Mouse (Mus musculus): ENCODE results near the gene Slc22a15. TPM values are rescaled to one million over a fixed set of nuclear protein-coding genes. Genes with fewer than 3 reads are reported as not detected.

Gene Slc22a15
- polyA plus RNA-seq, 1 experiment from 2014 or later = 1.8 TPM

GRCm38 (mm10) chr3:101915048-101915801 lies 9.0 kb downstream of the Slc22a15 start:
- ATAC-seq = peak; percentile 70

GRCm38 (mm10) chr3:101914266-101914665 lies 10.0 kb downstream of the Slc22a15 start:
- Histone ChIP-seq H3K4me3 (no peak overlapping the region), H3K4me1 (no peaks in the 10 kb centered on the region), H3K27me3 (replicated peaks) (no peaks in the 10 kb centered on the region), H3K36me3 (no peaks in the 10 kb centered on the region), H3K4me2 (no peak overlapping the region), H3K27ac (no peak overlapping the region), H3K9ac (no peak overlapping the region), H3K9me3 (replicated peaks) (no peaks in the 10 kb centered on the region)
- ATAC-seq = no peak
- WGBS (ENCODE audit: insufficient replicate concordance) = 48% methylated on average over 5 of the region's 5 CpGs

More at GRCm38 (mm10) chr3:101915048-101915801, 9.0 kb downstream of the Slc22a15 start:
- H3K9ac ChIP-seq = no peak overlapping the region
- WGBS (ENCODE audit: insufficient replicate concordance) = 70% methylated on average over 14 of the region's 14 CpGs
- no peaks in the 10 kb centered on the region for H3K27me3 ChIP-seq (replicated peaks)
- no peak overlapping the region for H3K4me2 ChIP-seq
- no peak overlapping the region for H3K4me3 ChIP-seq
- H3K36me3 ChIP-seq = no peaks in the 10 kb centered on the region
- H3K9me3 ChIP-seq (replicated peaks) = no peaks in the 10 kb centered on the region
- no peak overlapping the region for H3K27ac ChIP-seq
- H3K4me1 ChIP-seq = no peaks in the 10 kb centered on the region

GRCm38 (mm10) chr3:101912041-101912440 lies 12.2 kb downstream of the Slc22a15 start:
- Histone ChIP-seq H3K27ac (no peak overlapping the region), H3K36me3 (no peaks in the 10 kb centered on the region), H3K4me1 (no peaks in the 10 kb centered on the region), H3K9ac (no peak overlapping the region), H3K4me2 (no peak overlapping the region), H3K9me3 (replicated peaks) (no peaks in the 10 kb centered on the region), H3K27me3 (replicated peaks) (no peaks in the 10 kb centered on the region), H3K4me3 (no peak overlapping the region)
- ATAC-seq = no peak
- WGBS (ENCODE audit: insufficient replicate concordance) = 71% methylated on average over 6 of the region's 6 CpGs

- no peak overlapping the region for H3K4me2 ChIP-seq
- no peaks in the 10 kb centered on the region for H3K36me3 ChIP-seq
- no peak overlapping the region for H3K9ac ChIP-seq
- no peak overlapping the region for H3K4me3 ChIP-seq
- 58% methylated on average over 2 of the region's 2 CpGs for WGBS (ENCODE audit: insufficient replicate concordance)
- H3K9me3 ChIP-seq (replicated peaks) = no peaks in the 10 kb centered on the region
- no peaks in the 10 kb centered on the region for H3K27me3 ChIP-seq (replicated peaks)
- no peak overlapping the region for H3K27ac ChIP-seq
- ATAC-seq = no peak
- H3K4me1 ChIP-seq = no peaks in the 10 kb centered on the region
These were observed 17.2 kb downstream of the Slc22a15 start for GRCm38 (mm10) chr3:101907049-101907448.

GRCm38 (mm10) chr3:101904776-101905175 lies 19.5 kb downstream of the Slc22a15 start:
- Histone ChIP-seq H3K27ac (no peak overlapping the region), H3K4me1 (no peaks in the 10 kb centered on the region), H3K9me3 (replicated peaks) (no peaks in the 10 kb centered on the region), H3K9ac (no peak overlapping the region), H3K27me3 (replicated peaks) (no peaks in the 10 kb centered on the region), H3K36me3 (no peaks in the 10 kb centered on the region), H3K4me3 (no peak overlapping the region), H3K4me2 (no peak overlapping the region)
- 80% methylated on average over 7 of the region's 7 CpGs for WGBS (ENCODE audit: insufficient replicate concordance)
- ATAC-seq = no peak

GRCm38 (mm10) chr3:101903091-101903490 lies 21.2 kb downstream of the Slc22a15 start:
- Histone ChIP-seq H3K4me1 (no peaks in the 10 kb centered on the region), H3K4me3 (no peak overlapping the region)

GRCm38 (mm10) chr3:101902344-101902743 lies 21.9 kb downstream of the Slc22a15 start:
- no peak overlapping the region for H3K9ac ChIP-seq
- H3K9me3 ChIP-seq (replicated peaks) = no peaks in the 10 kb centered on the region
- H3K4me2 ChIP-seq = no peak overlapping the region
- no peak overlapping the region for H3K4me3 ChIP-seq
- no peaks in the 10 kb centered on the region for H3K4me1 ChIP-seq
- 66% methylated on average over 7 of the region's 7 CpGs for WGBS (ENCODE audit: insufficient replicate concordance)
- H3K27ac ChIP-seq = no peak overlapping the region
- no peak for ATAC-seq
- H3K36me3 ChIP-seq = no peaks in the 10 kb centered on the region
- H3K27me3 ChIP-seq (replicated peaks) = no peaks in the 10 kb centered on the region

More at GRCm38 (mm10) chr3:101903091-101903490, 21.2 kb downstream of the Slc22a15 start:
- Histone ChIP-seq H3K9me3 (replicated peaks) (no peaks in the 10 kb centered on the region), H3K27ac (no peak overlapping the region), H3K36me3 (no peaks in the 10 kb centered on the region), H3K9ac (no peak overlapping the region), H3K4me2 (no peak overlapping the region), H3K27me3 (replicated peaks) (no peaks in the 10 kb centered on the region)
- WGBS (ENCODE audit: insufficient replicate concordance) = 80% methylated on average over 5 of the region's 5 CpGs
- no peak for ATAC-seq

- H3K36me3 ChIP-seq = no peaks in the 10 kb centered on the region
- no peak overlapping the region for H3K27ac ChIP-seq
- 81% methylated on average over 15 of the region's 15 CpGs for WGBS (ENCODE audit: insufficient replicate concordance)
- ATAC-seq = no peak
- H3K9ac ChIP-seq = no peak overlapping the region
- H3K4me3 ChIP-seq = no peak overlapping the region
- no peaks in the 10 kb centered on the region for H3K9me3 ChIP-seq (replicated peaks)
- no peaks in the 10 kb centered on the region for H3K27me3 ChIP-seq (replicated peaks)
- no peaks in the 10 kb centered on the region for H3K4me1 ChIP-seq
- H3K4me2 ChIP-seq = no peak overlapping the region
These were observed 26.8 kb downstream of the Slc22a15 start for GRCm38 (mm10) chr3:101897377-101897974.

- Histone ChIP-seq H3K27ac (no peak overlapping the region), H3K36me3 (no peaks in the 10 kb centered on the region), H3K27me3 (replicated peaks) (no peaks in the 10 kb centered on the region), H3K9ac (no peak overlapping the region), H3K9me3 (replicated peaks) (no peaks in the 10 kb centered on the region), H3K4me2 (no peak overlapping the region), H3K4me3 (no peak overlapping the region), H3K4me1 (no peaks in the 10 kb centered on the region)
- 31% methylated on average over 9 of the region's 9 CpGs for WGBS (ENCODE audit: insufficient replicate concordance)
- ATAC-seq = no peak
These were observed 27.4 kb downstream of the Slc22a15 start for GRCm38 (mm10) chr3:101896893-101897292.

- ATAC-seq = no peak
These were observed 28.8 kb downstream of the Slc22a15 start for GRCm38 (mm10) chr3:101895376-101895910.

GRCm38 (mm10) chr3:101885591-101885990 lies 38.7 kb downstream of the Slc22a15 start:
- no peaks in the 10 kb centered on the region for H3K4me1 ChIP-seq
- no peaks in the 10 kb centered on the region for H3K27me3 ChIP-seq (replicated peaks)
- H3K9ac ChIP-seq = no peak overlapping the region
- 70% methylated on average over 3 of the region's 3 CpGs for WGBS (ENCODE audit: insufficient replicate concordance)
- H3K36me3 ChIP-seq = no peaks in the 10 kb centered on the region
- H3K9me3 ChIP-seq (replicated peaks) = no peaks in the 10 kb centered on the region
- no peak overlapping the region for H3K4me3 ChIP-seq
- H3K27ac ChIP-seq = no peak overlapping the region
- ATAC-seq = no peak
- H3K4me2 ChIP-seq = no peak overlapping the region

More at GRCm38 (mm10) chr3:101895376-101895910, 28.8 kb downstream of the Slc22a15 start:
- no peaks in the 10 kb centered on the region for H3K27me3 ChIP-seq (replicated peaks)
- H3K27ac ChIP-seq = no peak overlapping the region
- no peaks in the 10 kb centered on the region for H3K9me3 ChIP-seq (replicated peaks)
- no peak overlapping the region for H3K9ac ChIP-seq
- no peak overlapping the region for H3K4me2 ChIP-seq
- 72% methylated on average over 7 of the region's 7 CpGs for WGBS (ENCODE audit: insufficient replicate concordance)
- no peaks in the 10 kb centered on the region for H3K4me1 ChIP-seq
- H3K4me3 ChIP-seq = no peak overlapping the region
- H3K36me3 ChIP-seq = no peaks in the 10 kb centered on the region

- 72% methylated on average over 4 of the region's 4 CpGs for WGBS (ENCODE audit: insufficient replicate concordance)
- no peak overlapping the region for H3K4me3 ChIP-seq
- H3K36me3 ChIP-seq = no peaks in the 10 kb centered on the region
- H3K9ac ChIP-seq = no peak overlapping the region
- H3K9me3 ChIP-seq (replicated peaks) = no peaks in the 10 kb centered on the region
- no peak overlapping the region for H3K27ac ChIP-seq
- H3K27me3 ChIP-seq (replicated peaks) = no peaks in the 10 kb centered on the region
- no peak for ATAC-seq
- no peak overlapping the region for H3K4me2 ChIP-seq
- H3K4me1 ChIP-seq = no peaks in the 10 kb centered on the region
These were observed 39.2 kb downstream of the Slc22a15 start for GRCm38 (mm10) chr3:101885041-101885440.
